Mouse (Mus musculus) ES-E14 (cell line): Measurements from ENCODE around the gene Prune1.

ENCODE experiments used
- CHD2 ChIP-seq: IDR thresholded peaks from 2 replicates; pipeline ENCODE4 v1.6.1; 2014; ENCODE audit warnings: mild to moderate bottlenecking, low read depth, low read length, inconsistent platforms
- ZNF384 ChIP-seq: IDR thresholded peaks from 2 replicates; pipeline ENCODE4 v1.6.1; 2012; ENCODE audit warnings: low read depth, low read length, inconsistent platforms

DNA sequence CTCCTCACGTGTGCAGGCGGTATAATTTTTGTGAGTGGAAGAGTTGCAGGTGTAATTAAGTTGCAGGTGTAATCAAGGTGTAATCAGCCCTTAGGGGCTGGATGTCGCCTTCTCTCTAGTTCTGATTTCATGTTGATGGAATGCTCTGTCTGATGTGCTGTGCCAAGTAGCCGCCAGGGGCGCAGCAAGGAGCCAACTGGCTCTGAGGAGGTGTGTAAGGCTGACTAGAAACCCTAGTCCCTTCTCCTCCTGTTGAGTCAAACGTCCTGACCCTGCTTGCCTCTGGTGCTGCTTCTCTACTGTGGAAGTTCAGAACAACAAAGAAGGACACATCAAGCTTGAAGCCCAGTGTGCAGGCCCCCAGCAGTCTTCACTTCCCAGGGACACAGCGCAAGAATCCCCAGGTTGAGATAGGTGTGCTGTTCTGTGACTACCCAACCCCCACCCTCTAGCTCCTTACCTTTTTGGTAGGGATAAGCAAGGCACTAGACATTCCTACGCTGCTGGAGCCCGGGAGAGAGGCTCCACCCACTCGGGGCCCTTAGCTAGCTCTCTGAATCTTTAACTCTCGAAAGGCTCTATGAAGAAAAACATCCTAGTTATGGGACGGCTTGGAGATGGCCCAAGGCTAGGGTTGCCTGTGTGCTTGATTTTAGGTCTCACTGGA is 35.7 kb upstream of the Prune1 start:
- TF ChIP-seq ZNF384 (no peak), CHD2 (no peak)
